Mouse (Mus musculus) liver, adult 2 months (tissue): ENCODE measurements at regions not wholly inside any gene's neighbourhood (a gene's known extent, or its start where the extent isn't known, plus 50 kb on each side); places are given as distances from the start of the nearest gene placed in this dataset.

Experiments used
- CTCF ChIP-seq: fragments of 200-500 bp; IDR thresholded peaks from 2 replicates; pipeline ENCODE4 v1.5.1; 2011; ENCODE audit warnings: low read depth, low read length, control low read depth
- POLR2A ChIP-seq: fragments of 200-500 bp; IDR thresholded peaks from 2 replicates; pipeline ENCODE4 v1.6.1; 2011; ENCODE audit warnings: low read length, control low read depth; ENCODE audit not compliant: insufficient read depth; ENCODE audit errors: extremely low read depth

GRCm38 (mm10) chr13:71690069-71690817 lies 273.3 kb downstream of the Irx1 start:
- TF ChIP-seq POLR2A (no peak), CTCF (no peak)
